Mouse (Mus musculus) G1E (cell line): ENCODE results near the gene Gm826.

ENCODE experiments used
- CTCF ChIP-seq: IDR thresholded peaks from 2 replicates; pipeline ENCODE4 v1.5.1; 2012; ENCODE audit warnings: low read depth, low read length, inconsistent platforms, mixed read lengths
- GATA1 ChIP-seq: IDR thresholded peaks from 2 replicates; pipeline ENCODE4 v1.6.1; 2012; ENCODE audit warnings: borderline replicate concordance, low read length, inconsistent platforms, mixed read lengths
- GATA2 ChIP-seq: IDR thresholded peaks from 2 replicates; pipeline ENCODE4 v1.6.1; 2012; ENCODE audit warnings: low read depth, low read length, inconsistent platforms, borderline replicate concordance
- POLR2AphosphoS5 ChIP-seq: IDR thresholded peaks from 2 replicates; pipeline ENCODE4 v1.6.1; 2012; ENCODE audit warnings: low read depth, low read length, inconsistent platforms; ENCODE audit not compliant: insufficient replicate concordance
- TAL1 ChIP-seq: conservative IDR thresholded peaks from 2 replicates; pipeline ENCODE4 v1.6.1; 2012; ENCODE audit warnings: low read depth, low read length, inconsistent platforms, mixed read lengths

GRCm38 (mm10) chr2:160275959-160276657 lies 57.9 kb downstream of the Gm826 start:
- TF ChIP-seq CTCF (no peak), GATA2 (no peak), GATA1 (no peak), TAL1 (no peak), POLR2AphosphoS5 (no peak)
